Mouse (Mus musculus) ovary, postnatal 14 days (tissue): ENCODE measurements around the gene Siglece.
"Not testable (repeated sequence)": the region's sequence is repeated elsewhere in the genome, so short reads cannot be mapped to it uniquely, and the experiment has no call there.

ENCODE experiments used
- DNase-seq: peaks from one replicate; pipeline ENCODE4 v3.0.0; 2022; ENCODE audit warnings: low spot score

The Siglece gene

GRCm38 (mm10) chr7:43660002-43660401 is at the start of gene Siglece:
Siglece (minus strand) TSS chr7:43660161.
- DNase-seq, result no peak

DNA sequence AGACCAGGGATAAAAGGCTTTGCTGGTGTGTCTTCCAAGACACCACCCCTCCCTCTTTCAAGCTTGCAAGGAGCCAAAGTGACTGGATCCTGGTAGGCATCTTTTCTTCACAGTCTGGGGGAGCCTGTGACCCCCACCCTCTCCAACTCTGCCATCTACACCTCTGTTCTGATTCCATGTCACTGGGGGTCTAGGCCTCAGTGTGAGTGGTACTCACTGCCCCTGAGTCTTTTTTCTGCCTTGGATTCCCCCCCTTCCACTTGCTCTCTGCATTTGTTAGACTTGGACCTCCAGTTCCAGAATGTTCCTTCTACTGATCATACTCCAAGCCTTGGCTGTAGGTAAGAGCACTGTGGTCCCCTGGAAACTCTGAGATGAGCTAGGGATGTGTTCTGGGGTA is 30.2 kb upstream of the Siglece start, which contains the start of gene Klk14:
Gene Klk14, plus strand, starts transcription at position 301 of the 400 bp plus-strand sequence.
- no peak for DNase-seq

DNA sequence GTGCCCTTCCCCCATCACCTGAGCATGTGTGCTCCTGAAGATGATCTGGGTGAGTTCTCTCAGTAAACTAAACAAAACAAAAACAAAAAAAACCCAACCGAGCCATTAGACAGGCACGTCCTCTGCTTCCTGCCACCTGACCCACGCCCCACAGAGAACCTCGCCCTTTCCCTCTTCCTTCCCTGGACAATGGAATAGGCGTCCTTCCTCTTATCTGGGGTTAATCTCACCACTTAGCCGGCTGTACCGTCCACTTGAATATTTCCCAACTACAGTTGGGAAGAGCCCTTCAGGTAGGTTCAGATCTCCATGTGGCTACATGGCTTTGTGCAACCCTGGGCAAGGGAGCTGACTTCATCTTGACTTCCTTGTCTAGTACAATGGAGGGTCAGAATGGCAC is 25.1 kb upstream of the Siglece start:
- DNase-seq, result no peak

DNA sequence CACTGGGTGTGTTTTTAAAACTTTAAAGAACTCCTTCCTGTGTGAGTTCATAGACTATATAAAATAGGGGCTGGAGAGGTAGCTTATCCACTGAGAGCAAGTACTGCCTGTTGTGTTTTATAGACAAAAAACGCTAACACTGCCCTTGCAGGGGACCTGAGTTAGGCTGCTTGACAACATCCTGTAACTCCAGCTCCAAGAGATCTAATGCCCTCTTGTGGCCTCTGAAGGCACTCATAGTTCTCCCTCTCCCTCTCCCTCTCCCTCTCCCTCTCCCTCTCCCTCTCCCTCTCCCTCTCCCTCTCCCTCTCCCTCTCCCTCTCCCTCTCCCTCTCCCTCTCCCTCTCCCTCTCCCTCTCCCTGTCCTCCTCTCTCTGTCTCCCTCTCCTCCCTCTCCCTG is 22.6 kb upstream of the Siglece start:
- DNase-seq, result not testable (repeated sequence)

DNA sequence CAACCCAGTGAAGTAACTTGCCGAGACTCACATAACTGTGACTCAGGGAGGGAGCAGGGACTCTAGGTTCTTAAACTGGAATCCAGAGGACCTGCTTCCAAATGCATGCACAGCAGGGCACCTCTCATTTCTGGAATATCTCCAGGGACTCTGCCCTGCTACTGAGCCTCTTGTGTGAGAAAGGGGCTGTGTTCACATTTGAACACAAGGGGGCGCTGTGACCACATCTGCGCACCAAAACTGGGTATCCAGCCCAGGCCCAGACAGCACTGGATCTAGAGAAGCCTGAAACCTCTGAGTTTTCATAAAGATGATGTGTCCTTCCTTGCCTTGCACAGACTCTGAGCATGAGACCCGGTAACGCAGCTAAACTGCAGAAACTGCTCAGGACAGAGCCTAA is 21.0 kb upstream of the Siglece start:
- DNase-seq, result peak; percentile 46

DNA sequence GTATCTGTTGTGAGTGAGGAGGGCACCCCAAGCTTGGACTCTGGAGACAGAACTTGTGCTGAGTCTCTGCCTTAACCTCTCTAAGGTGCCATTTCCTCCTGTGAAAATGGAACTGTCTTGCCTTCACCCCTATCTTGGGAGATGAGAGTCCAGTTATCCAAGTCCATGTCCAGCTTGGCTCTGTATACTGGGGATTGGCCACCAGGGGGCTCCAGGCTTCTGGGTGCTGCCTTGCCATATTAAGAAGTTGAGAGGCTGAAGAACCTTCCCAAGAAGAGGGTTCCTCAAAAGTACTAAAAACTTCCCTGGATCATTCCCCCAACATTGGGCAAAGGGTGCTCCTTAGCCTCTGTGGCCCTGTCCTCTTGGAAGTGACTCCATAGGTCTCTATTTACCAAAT is 18.6 kb upstream of the Siglece start:
- no peak for DNase-seq

DNA sequence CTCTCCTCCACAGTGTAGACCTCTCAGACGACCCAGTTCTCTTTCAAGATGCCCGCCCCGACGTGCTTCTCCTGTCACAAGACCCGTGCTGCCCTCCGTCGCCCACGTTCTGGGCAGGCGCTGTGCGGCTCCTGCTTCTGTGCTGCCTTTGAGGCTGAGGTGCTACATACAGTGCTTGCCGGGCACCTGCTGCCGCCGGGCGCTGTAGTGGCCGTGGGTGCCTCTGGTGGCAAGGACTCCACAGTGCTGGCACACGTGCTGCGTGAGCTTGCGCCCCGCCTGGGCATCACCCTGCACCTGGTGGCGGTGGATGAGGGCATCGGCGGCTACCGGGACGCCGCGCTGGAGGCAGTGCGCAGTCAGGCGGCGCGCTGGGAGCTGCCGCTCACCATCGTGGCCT is 15.1 kb upstream of the Siglece start:
- DNase-seq, result no peak

GRCm38 (mm10) chr7:43672581-43673260 is 12.8 kb upstream of the Siglece start:
- peak; percentile 27 for DNase-seq

DNA sequence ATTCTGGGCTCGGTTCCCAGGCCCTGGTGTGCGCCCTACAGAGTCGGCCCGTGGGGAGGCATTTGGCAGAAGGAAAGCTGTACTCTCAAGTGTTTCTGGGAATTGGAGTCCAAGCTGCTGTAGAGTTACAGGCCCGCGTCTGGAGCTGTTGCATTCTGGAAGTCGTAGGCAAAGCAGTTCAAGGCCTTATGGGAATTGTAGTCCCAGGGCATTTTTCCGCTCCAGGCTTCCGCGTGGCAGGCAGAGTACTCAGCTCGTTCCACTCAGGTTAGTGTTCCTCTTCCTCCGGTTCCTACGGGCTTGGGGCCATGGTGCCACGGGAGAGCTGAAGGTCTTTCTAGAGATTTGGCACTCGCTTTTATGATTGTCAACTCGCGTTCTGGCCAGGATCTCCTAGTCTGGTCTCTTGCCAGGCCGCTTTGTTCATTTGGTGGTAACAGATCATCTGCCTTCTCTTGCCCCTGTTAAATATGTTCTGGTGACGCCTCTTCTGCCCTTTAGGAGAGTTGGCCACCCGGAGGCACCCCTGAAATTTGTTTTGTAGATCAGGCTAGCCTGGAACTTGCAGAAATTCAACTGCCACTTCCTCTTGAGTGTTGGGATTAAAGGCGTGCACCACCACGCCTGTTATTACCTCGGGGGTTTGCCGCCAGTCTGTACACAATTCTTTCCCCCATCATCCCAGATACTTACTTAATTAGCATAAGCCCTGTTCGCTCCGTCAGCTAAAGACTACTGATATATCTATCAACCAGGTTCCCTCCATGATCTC is 12.0 kb upstream of the Siglece start, which contains the start of gene Ctu1:
Gene Ctu1, plus strand, starts transcription at position 208 of the 772 bp plus-strand sequence.
- peak; percentile 79 for DNase-seq

- no peak for DNase-seq
These were observed 11.3 kb upstream of the Siglece start for GRCm38 (mm10) chr7:43671064-43671808.

- no peak for DNase-seq
These were observed 8.6 kb upstream of the Siglece start for GRCm38 (mm10) chr7:43668582-43668981.

GRCm38 (mm10) chr7:43667221-43667620 is 7.3 kb upstream of the Siglece start:
- DNase-seq, result not testable (repeated sequence)

- DNase-seq, result no peak
These were observed 2.8 kb upstream of the Siglece start for GRCm38 (mm10) chr7:43662804-43663203.

GRCm38 (mm10) chr7:43656232-43656631 is 3.7 kb downstream of the Siglece start:
- DNase-seq, result no peak

- no peak for DNase-seq
These were observed 5.4 kb downstream of the Siglece start for GRCm38 (mm10) chr7:43654519-43654918.

DNA sequence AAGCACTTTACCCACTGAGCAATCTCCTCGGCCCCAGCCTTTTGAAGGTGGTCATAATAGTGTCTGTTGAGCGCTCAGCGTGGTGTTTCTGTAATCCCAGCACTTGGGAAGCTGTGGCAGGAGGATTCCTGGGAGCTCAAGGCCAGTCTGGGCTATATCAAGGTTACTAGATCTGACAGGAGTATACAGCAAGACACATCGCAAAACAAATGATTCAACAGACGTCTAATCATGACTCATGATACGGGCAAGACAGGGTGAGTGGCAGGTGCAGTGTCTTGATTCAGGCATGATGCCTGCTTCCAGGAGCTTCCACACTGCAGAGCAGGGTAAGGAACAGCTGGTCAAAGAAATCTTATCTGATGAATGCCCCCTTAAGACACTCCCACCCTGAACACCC is 7.3 kb downstream of the Siglece start:
- no peak for DNase-seq

DNA sequence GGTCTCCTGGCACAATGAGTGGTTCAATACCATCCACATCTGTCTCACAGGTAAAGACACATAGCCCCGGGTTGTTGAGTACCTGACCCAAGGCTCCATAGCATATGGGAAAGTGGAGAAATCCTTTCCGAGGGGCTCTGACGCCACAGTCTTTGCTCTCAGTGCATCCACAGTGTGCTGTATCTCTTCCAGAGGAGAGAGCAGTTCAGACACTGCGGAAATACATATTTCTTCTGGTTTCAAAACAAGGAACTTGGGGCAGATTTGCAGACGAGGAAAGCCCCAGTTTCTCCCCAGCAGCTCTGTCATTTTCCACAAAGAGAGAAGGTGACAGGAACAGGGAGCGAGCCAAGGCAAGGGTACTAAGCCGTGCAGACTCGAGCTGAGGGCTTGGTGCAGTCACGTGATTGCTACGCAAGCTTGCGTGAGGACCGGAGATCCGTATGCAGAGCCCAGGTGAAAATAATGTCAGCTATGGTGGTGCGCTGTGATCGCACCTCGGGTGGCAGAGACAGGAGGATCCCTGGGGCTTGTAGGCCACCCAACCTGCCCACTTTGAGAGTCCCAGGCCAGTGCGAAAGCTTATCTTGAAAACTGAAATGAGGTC is 16.8 kb downstream of the Siglece start:
- no peak for DNase-seq

GRCm38 (mm10) chr7:43642587-43642986 is 17.4 kb downstream of the Siglece start:
- DNase-seq, result no peak

GRCm38 (mm10) chr7:43637118-43637517 is 22.8 kb downstream of the Siglece start:
- DNase-seq, result no peak

- no peak for DNase-seq
These were observed 23.8 kb downstream of the Siglece start for GRCm38 (mm10) chr7:43636194-43636593.

GRCm38 (mm10) chr7:43634500-43634899 is 25.5 kb downstream of the Siglece start, which contains the start of gene Ceacam18:
Ceacam18 (plus strand) TSS chr7:43634707.
- no peak for DNase-seq

GRCm38 (mm10) chr7:43633940-43634339 is 26.0 kb downstream of the Siglece start:
- DNase-seq, result no peak
